Mouse (Mus musculus) liver, postnatal 0 days (tissue): ENCODE measurements around the gene Aldh3a2. TPM values are rescaled to one million over a fixed set of nuclear protein-coding genes. Genes with fewer than 3 reads are reported as not detected.

Source experiments
- ATAC-seq: fragments of 200-750 bp; cut with Nextera tagmentation; 2 replicates; pipeline ENCODE4 v1.8.0; 2017; ENCODE audit warnings: mild to moderate bottlenecking, moderate library complexity
- DNase-seq: peaks from one replicate; pipeline ENCODE4 v3.0.0-alpha.2; 2016
- H3K27ac ChIP-seq: fragments of 300-500 bp; sonication (generic); 2 replicates; pipeline ENCODE4 v1.5.1; 2014; ENCODE audit warnings: antibody characterized with exemption, moderate library complexity, mild to moderate bottlenecking, low read depth
- H3K27me3 ChIP-seq: fragments of 300-500 bp; sonication (generic); 2 replicates; pipeline ENCODE4 v1.6.1; 2014; ENCODE audit warnings: low read length, control low read depth, mixed read lengths; ENCODE audit not compliant: insufficient read depth
- H3K36me3 ChIP-seq: fragments of 300-500 bp; sonication (generic); replicated peaks from 2 replicates; pipeline ENCODE4 v1.6.1; 2014; ENCODE audit warnings: mild to moderate bottlenecking, control low read depth, low read length, moderate library complexity, mixed read lengths; ENCODE audit not compliant: insufficient read depth
- H3K4me1 ChIP-seq: fragments of 300-500 bp; sonication (generic); 2 replicates; pipeline ENCODE4 v1.6.1; 2014; ENCODE audit warnings: antibody characterized with exemption, mild to moderate bottlenecking, control low read depth; ENCODE audit not compliant: insufficient read depth
- H3K4me2 ChIP-seq: fragments of 300-500 bp; sonication (generic); 2 replicates; pipeline ENCODE4 v1.6.1; 2014; ENCODE audit warnings: low read depth, mild to moderate bottlenecking, low read length, moderate library complexity, mixed read lengths
- H3K4me3 ChIP-seq: fragments of 300-500 bp; sonication (generic); 2 replicates; pipeline ENCODE4 v1.5.1; 2014; ENCODE audit warnings: low read depth, low read length
- H3K9ac ChIP-seq: fragments of 300-500 bp; sonication (generic); replicated peaks from 2 replicates; pipeline ENCODE4 v1.6.1; 2014; ENCODE audit warnings: mild to moderate bottlenecking, moderate library complexity
- H3K9me3 ChIP-seq: fragments of 300-500 bp; sonication (generic); 2 replicates; pipeline ENCODE4 v1.6.1; 2016; ENCODE audit warnings: mild to moderate bottlenecking, control low read depth, low read length, mixed read lengths
- CTCF ChIP-seq: sonication (generic); IDR thresholded peaks from 2 replicates; pipeline ENCODE4 v1.5.1; 2016; ENCODE audit warnings: antibody characterized with exemption, low read depth
- EP300 ChIP-seq: IDR thresholded peaks from 2 replicates; pipeline ENCODE4 v1.6.1; 2016; ENCODE audit warnings: antibody characterized with exemption, low read depth, mild to moderate bottlenecking
- WGBS: fragments of 180-500 bp; shearing (Covaris S2); extraction: QIAGEN DNeasy Blood & Tissue Kit; methylation state at CpG from one replicate; pipeline ENCODE4 v1.1.7; 2014; ENCODE audit not compliant: insufficient replicate concordance; 5-methylcytosine and 5-hydroxymethylcytosine counted together
- polyA plus RNA-seq: library from polyadenylated mRNA; unstranded; fragments of >200 nt; fragmentation: Nextera tagmentation; extraction: Ambion mirVana; gene quantifications from 2 replicates; pipeline ENCODE4 v1.2.1, GENCODE M21; 2015

Gene Aldh3a2
- polyA plus RNA-seq, 1 experiment from 2014 or later: 89.8 TPM

DNA sequence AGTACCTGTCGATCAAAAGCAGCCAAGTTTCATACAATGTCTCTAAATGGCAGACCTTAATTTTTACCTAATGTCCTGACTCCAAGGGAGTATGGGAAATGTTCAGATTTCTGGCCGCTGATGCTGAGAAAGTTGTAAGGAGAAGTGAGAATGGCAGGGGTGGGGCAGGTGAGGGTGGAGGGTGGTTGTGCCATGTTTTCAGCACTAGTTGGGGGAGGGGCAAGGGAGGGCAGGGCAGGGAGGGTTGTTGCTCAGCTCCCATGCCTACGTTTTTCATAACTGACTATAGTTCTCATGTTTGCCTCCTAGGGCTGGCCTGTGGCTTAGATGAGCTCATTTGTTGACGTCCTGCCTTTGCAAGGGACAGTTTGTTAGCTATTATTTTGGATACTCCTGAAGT, 41.8 kb downstream of the Aldh3a2 start:
- ATAC-seq (no peak; the same call in 1 of the 2 replicates), DNase-seq (no peak)
- Histone ChIP-seq H3K4me1 (peaks cover 9% of the 10 kb centered on the region; the same call in 1 of the 2 replicates), H3K4me2 (no peak overlapping the region), H3K27ac (no peak overlapping the region), H3K4me3 (no peak overlapping the region), H3K27me3 (no peaks in the 10 kb centered on the region), H3K9ac (no peak overlapping the region), H3K9me3 (no peaks in the 10 kb centered on the region), H3K36me3 (no peaks in the 10 kb centered on the region)
- WGBS: 63% methylated on average over 4 of the region's 4 CpGs
- TF ChIP-seq CTCF (no peak), EP300 (no peak)

DNA sequence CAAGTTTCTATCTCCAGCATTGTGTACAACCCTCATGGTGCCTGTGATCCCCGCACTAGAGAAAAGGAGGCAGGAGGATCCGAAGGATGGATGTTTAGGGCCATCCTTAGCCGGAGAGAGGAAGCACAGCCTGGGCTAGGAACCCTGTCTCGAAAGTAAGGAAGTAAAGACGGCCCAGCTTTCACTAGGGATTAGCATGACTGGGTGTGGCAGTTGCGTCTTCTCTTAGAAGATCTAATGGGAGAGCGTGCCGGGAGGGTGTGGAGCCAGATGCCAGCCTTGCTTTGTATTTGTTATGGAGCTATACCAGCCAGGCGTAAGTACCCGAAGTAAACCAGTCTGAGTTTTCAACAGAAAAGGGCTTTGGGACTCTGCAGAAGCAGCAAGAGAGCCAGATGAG, 42.4 kb downstream of the Aldh3a2 start:
- no peak overlapping the region for H3K4me2 ChIP-seq

DNA sequence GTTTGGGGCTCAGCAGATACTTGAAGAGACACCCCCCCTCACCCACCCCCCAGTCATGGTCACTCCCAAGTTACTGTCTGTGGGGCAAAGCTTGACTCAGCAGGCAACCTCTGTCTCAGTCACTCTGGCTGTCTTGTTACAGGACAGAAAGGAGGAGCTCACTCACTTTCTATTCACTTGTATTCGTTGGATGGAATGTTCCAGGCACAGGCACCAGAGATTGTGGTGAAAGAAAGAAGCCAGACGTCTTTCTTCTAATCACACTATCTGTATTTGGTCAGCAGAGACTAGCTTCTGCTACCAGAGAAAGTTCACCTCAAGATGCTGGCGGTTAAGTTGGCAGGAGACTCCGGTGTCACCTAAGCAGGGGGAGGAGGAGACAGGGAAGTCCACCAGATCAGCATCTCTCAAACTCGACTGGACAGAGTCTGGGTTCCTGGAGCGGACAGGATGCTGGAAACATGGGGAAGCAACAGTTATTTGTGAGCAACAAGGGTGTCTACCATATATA, 43.0 kb downstream of the Aldh3a2 start:
- DNase-seq: no peak
- H3K4me3 ChIP-seq: no peak overlapping the region
- TF ChIP-seq CTCF: no peak
- TF ChIP-seq EP300: no peak
- H3K9me3 ChIP-seq: no peaks in the 10 kb centered on the region
- no peaks in the 10 kb centered on the region for H3K36me3 ChIP-seq
- no peak overlapping the region for H3K27ac ChIP-seq
- no peaks in the 10 kb centered on the region for H3K27me3 ChIP-seq
- WGBS: 56% methylated on average over 6 of the region's 6 CpGs
- peaks cover 9% of the 10 kb centered on the region; the same call in 1 of the 2 replicates for H3K4me1 ChIP-seq
- no peak overlapping the region for H3K9ac ChIP-seq
- no peak for ATAC-seq
- H3K4me2 ChIP-seq: no peak overlapping the region

More for the DNA sequence above, 42.4 kb downstream of the Aldh3a2 start:
- DNase-seq (no peak), ATAC-seq (no peak)
- H3K4me1 ChIP-seq: peaks cover 9% of the 10 kb centered on the region; the same call in 1 of the 2 replicates
- H3K9me3 ChIP-seq: no peaks in the 10 kb centered on the region
- no peak for TF ChIP-seq CTCF
- TF ChIP-seq EP300: no peak
- H3K9ac ChIP-seq: no peak overlapping the region
- 84% methylated on average over 10 of the region's 10 CpGs for WGBS
- no peak overlapping the region for H3K27ac ChIP-seq
- H3K36me3 ChIP-seq: no peaks in the 10 kb centered on the region
- no peak overlapping the region for H3K4me3 ChIP-seq
- H3K27me3 ChIP-seq: no peaks in the 10 kb centered on the region

DNA sequence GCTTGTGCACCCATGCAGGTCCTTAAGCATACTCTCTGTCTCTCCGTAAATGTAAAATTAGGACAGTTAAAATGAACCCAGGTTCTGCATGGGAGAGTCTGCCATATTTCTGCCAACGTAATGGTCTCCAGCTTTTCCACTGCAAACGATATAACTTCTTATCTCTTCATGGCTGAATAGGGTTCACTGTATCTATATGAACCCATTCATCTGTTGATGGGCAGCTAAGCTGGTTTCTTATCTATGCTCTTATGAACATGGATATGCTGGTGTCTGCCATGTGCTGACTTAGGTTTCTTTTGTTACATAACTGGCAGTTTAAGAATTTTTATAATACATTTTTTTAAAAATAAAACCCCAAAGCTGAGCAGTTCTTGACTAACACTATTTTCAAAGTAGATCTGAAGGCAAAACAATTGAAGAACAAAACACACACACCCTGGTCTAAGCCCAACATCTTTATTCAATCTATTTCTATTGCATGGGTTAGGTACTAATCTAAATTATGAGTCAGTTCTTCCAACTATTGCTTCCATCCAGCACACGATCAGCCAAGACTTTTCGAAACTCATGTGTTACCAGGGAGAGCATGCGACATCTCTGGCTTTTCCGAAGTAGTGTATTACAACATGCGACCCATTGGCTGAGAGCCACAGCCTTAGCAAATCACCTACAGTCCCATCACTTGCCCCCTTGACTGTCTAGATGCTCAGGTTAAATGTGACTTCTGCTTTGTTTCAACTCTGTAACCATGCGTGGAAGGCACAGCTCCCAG, 44.1 kb downstream of the Aldh3a2 start:
- Histone ChIP-seq H3K9ac (no peak overlapping the region), H3K4me3 (no peak overlapping the region), H3K4me2 (no peak overlapping the region), H3K9me3 (no peaks in the 10 kb centered on the region), H3K27me3 (no peaks in the 10 kb centered on the region), H3K27ac (no peak overlapping the region), H3K4me1 (peaks cover 9% of the 10 kb centered on the region; the same call in 1 of the 2 replicates), H3K36me3 (no peaks in the 10 kb centered on the region)
- DNase-seq (no peak), ATAC-seq (no peak)
- 73% methylated on average over 9 of the region's 9 CpGs for WGBS
- TF ChIP-seq EP300: peak; percentile 38; the same call in 1 of the 2 replicates
- no peak for TF ChIP-seq CTCF

DNA sequence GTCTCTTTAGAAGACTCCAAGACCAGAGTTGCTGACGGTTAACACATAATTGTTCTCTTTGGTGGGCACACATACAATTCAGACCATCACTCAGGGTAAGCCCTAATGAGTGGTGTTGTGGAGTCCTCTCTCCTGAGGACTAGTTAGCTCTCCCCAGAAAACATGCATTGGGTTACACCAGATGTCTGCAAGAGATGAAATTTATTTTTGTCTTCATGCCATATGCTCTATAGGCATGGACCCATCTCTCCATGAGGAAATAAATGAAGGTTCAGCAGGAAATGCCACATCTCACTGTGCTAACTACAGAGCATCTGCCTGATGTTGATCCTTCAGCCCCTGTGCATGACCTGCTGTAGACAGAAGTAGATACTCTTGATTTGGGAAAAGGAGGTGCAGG, 45.3 kb downstream of the Aldh3a2 start:
- H3K9me3 ChIP-seq: no peaks in the 10 kb centered on the region
- 89% methylated on average over 1 of the region's 1 CpGs for WGBS
- H3K9ac ChIP-seq: no peak overlapping the region
- no peak overlapping the region for H3K27ac ChIP-seq
- no peak overlapping the region for H3K4me2 ChIP-seq
- H3K36me3 ChIP-seq: no peaks in the 10 kb centered on the region
- no peak overlapping the region for H3K4me3 ChIP-seq
- no peaks in the 10 kb centered on the region for H3K27me3 ChIP-seq
- H3K4me1 ChIP-seq: peaks cover 9% of the 10 kb centered on the region; the same call in 1 of the 2 replicates
- TF ChIP-seq CTCF: no peak
- no peak for TF ChIP-seq EP300
- ATAC-seq (no peak), DNase-seq (no peak)

DNA sequence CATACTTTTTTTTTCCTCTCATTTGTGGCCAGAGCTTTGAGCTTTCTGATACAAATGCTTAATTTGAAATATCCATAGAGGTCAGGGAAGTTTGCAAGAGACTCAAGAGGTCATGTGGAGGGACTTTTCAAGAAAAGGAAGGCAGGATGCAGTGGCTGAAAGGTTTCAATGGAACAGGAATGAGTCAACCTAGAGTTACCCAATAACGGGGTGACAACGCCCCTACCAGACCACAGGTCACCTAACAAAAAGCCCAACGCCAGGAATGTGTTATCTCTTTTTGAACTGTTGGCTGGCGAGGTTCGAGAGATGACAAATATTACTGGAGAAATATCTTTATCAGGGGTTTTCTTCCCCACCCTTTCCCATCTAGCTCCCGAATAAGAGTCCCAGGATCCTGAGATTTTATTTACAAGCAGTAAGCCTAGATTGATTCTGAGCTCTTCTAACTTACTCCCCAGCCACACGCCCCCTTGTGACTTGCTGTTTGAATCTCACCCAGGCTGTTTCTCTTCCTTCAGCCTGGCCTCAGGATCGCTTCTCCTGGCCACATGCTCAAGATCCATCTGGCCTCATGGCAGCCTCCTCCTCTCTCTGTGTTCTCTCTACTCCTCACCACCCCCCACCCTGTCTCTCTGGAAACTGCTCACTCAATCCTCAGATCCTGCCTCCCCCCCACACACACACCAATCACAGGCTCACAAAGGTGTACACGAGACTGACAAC, 46.9 kb downstream of the Aldh3a2 start:
- 42% methylated on average over 9 of the region's 9 CpGs for WGBS
- Histone ChIP-seq H3K9me3 (no peaks in the 10 kb centered on the region), H3K4me3 (no peak overlapping the region), H3K4me2 (no peak overlapping the region), H3K4me1 (peaks cover 3% of the 10 kb centered on the region; the same call in 1 of the 2 replicates), H3K9ac (no peak overlapping the region), H3K36me3 (no peaks in the 10 kb centered on the region), H3K27me3 (no peaks in the 10 kb centered on the region), H3K27ac (no peak overlapping the region)
- TF ChIP-seq EP300 (no peak), CTCF (peak; percentile 43; the same call in 1 of the 2 replicates)
- DNase-seq (no peak), ATAC-seq (peak; percentile 80)
